Mouse (Mus musculus): Measurements from ENCODE around the gene Nudt16l1.

Gene Nudt16l1

DNA sequence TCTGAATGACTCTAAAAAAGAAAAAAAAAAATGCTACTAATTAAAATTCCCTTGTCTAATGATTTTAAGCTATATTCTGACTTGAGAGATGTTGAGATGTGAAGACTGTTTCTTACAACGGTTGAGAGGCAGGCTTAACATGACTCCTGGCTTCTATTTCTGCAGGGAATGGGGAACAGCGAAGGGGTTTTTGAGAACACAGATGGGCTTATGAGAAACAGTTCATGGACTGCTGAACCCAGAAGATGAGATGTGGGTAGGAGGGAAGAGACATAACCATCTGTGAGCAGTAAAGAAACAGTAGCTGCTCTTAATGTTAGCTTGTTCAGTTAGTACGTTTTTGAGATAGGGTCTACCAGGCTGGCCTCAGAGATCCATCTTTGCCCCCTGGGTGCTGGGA lies 18.0 kb downstream of the Nudt16l1 start:
- in situ Hi-C loops (cut with MboI; ENCODE audit: low sequenced_read_pairs) = no loop called here

DNA sequence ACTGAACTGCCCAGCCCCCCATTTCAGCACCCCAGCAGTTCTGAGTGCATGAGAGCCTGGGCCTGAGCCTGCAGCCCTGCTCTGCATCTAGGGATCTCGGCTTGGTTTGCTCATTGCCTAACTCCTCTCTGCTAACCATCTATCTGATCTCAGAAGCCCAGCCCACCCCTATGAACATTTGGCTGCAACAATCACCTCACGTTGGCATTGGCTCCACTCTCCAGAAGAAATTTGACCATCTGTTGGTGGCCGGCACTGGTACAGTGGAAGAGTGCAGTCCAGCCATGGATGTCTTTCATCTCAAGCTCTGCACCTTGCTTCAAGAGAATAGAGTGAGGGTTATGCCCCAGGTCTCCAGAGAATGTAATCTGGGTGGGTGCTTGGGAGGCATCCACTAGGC lies 18.9 kb downstream of the Nudt16l1 start:
- in situ Hi-C loops (cut with MboI; ENCODE audit: low sequenced_read_pairs) = no loop called here

DNA sequence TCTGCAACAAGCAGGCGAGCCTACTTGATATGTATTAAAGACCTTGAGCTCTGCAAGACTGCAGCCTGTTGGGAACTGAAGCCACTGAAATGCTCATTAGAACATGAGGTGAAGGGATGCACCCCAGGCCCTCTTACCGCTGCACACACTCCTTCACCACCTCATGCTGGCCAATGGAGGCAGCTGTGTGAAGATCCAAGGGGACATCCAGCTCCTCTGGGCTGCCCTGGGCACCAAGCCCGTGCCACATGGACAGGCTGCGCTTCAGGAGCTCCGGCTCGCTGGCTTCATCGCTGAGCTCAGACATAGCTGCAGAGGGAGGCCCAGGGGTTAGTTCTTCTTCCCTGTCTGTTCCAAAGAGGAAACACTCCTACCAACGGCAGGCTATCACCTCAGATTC lies 21.7 kb downstream of the Nudt16l1 start:
- in situ Hi-C loops (cut with MboI; ENCODE audit: low sequenced_read_pairs) = no loop called here

DNA sequence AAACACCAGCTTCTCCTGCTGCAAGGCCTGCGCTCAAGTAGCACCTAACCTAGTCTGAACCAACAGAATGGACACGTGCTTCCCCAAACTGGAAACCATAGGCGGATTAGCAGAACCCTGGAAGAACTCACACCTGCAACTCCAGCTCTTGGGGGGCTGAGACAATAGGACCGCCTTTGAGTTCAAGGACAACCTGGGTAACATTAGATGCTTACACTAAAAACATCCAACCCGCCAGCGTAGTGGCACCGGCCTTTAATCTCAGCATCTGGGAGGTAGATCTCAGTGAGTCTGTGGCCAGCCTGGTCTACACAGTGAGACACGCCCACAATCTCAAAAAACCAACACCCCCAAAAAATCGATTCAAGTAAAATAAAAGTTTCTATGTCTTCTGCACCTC lies 24.8 kb downstream of the Nudt16l1 start:
- in situ Hi-C loops (cut with MboI; ENCODE audit: low sequenced_read_pairs) = no loop called here

DNA sequence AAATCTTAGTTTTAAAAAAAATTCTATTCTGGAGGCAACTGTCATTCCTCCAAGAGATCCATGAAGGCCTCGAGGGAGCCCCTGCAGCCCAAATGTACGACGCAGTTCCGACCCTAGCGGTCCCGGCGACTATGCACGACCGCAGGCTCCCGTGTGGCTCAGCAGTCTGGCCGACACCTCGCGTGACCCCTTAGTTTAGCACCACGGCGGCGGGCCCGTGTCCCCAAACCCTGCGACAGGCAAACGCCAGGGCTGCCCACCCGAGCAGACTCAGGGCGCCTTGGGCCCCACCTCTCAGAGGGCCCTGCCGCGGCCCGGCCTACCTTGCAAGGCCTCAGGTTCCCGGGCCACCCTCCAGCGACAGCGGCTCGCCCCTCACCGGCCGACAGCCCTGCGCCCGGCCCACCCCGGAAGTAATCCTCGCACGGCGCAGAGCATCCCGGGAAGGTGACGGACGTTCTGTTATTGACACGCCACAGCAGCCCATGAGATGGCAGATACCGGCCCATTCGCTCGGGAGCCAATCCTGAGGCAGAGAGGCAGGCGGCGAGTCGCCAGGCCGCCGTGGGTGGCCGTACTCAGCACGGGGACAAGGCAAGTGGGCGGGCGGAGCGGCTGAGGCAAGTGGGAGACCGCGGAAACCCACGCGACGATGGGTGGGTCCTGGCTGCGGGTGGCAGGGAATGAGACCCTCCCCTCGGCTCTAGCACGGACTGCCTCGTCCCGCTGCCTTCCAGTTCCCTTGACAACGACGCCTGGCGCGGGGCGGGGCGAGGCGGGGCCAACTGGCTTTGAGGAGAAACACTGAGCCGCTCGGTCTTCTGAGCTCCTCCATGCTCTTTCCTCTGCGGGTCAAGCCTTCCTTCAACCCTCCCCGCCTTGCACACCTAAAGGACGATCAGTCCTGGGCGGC lies 25.5 kb downstream of the Nudt16l1 start, which contains the start of gene Anks3:
Gene Anks3, minus strand, starts transcription at position 409 of the 913 bp plus-strand sequence.
- in situ Hi-C loops (cut with MboI; ENCODE audit: low sequenced_read_pairs) = no loop called here

DNA sequence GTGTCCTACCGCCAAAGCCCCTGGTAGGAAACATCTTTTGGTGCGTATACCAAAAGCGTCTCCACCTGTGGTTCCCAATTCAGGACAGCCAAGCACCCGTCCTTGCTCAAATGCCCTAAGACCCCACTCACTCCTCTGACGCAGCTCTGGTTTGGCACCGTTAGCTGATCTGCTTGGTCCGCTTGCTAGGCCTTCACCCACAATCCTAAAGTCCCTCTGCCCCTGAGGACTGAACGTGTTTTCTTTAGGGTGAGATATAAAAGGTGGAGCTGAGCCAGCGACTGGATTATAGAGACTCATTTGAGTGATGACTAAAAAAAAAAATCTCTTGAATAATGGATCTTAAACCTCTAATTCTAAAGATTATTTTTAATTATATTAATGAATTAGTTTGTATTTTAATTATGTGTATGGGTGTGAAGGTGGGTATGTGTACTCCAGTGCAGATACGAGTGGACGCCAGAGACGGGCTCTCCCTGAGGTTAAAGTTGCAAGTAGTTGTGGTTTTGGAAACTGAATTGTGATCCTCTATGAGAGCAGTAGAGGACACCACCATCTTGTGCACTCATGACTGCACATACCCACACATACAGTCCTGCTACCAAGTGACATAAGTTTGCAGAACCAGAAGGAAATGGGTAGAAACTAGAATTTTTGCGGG lies 26.3 kb downstream of the Nudt16l1 start:
- in situ Hi-C loops (cut with MboI; ENCODE audit: low sequenced_read_pairs) = no loop called here

DNA sequence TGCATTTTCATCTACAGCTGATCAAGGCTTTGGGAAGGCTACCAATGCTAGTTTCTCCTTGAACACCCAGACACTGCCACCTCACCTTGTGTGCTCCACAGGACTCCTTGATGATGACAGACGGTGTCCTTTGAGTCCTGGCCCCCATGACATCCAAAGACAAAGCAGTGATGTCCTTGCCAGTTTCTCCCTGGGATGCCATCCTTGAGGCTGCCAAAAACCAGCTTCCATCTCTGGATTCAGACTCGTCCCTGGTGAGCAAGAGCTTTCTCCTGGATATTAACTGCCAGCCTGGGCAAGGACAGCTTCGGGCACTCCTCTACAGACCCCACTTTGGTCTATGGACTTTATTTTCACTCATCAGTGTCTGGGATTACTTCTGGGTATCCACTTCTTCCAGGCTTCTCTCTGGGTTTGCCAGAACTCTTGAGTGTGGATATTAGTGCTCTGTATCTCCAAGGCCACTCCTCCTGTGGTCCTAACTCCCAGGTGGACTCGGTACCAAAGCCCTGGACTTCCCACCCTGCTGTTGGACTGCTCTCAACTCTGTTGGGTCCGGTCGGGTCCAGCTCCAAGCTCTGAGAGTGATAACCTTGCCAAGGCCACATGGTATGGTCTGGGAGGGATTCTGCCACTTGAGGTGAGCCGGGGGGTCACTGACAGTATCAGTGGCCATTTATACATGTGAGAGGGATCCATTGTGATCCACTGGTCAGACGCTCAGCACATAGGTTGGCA lies 27.0 kb downstream of the Nudt16l1 start:
- in situ Hi-C loops (cut with MboI; ENCODE audit: low sequenced_read_pairs) = no loop called here

DNA sequence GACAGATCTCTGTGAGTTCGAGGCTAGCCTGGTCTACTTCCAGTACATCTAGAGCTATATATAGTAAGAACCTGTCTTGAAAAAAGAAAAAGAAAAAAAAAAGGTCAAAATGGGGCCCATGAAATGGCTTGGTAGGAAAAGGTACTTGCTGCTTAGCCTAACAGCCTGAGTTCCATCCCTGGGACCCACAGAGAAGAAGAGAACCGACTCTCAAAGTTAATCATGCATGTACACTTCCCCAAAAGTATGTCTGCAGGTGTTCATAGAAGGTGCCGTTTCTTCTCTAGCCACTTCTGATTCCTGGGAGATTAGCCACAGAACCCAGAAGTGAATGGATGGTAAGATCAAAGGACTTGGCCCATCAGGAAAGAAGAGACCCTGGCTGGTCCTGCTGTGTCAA lies 29.9 kb downstream of the Nudt16l1 start:
- in situ Hi-C loops (cut with MboI; ENCODE audit: low sequenced_read_pairs) = no loop called here

DNA sequence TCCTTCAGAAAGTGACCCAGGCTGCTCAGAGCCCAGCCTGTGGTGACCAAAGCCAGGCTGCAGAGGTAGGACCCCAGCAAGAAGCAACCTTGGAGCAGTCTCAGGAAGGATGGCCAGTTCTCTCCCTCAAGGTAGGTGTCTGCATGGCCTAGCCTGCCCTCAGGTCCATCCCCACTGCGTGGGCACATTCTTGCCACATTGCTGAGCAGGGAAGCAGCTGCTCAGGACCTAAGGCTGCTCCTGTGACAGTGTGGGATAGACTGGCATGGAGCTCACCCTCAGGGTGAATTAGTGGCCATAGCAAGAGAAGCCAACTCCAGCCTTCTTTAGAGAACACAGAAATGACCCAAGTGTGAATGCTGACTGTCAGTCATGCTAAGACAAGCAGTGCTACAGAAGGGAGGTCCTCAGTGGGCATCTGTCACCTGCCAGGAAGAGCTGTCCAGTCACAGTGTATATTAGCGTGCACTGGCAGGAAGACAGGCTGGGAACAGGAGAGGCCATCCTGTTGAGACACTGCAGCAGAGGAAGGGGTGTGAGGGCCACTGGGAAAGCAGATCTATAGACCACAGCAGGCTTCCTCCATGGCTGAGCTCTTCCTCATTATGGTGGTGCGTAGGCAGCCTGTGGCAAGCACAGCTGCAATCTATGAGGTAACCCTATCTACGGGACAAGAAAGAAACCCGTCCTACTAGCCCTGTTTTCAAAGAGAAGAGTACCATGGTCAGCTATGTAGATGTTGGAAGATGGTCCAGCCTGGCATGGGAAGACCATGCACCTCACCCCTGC lies 30.7 kb downstream of the Nudt16l1 start:
- in situ Hi-C loops (cut with MboI; ENCODE audit: low sequenced_read_pairs) = no loop called here

DNA sequence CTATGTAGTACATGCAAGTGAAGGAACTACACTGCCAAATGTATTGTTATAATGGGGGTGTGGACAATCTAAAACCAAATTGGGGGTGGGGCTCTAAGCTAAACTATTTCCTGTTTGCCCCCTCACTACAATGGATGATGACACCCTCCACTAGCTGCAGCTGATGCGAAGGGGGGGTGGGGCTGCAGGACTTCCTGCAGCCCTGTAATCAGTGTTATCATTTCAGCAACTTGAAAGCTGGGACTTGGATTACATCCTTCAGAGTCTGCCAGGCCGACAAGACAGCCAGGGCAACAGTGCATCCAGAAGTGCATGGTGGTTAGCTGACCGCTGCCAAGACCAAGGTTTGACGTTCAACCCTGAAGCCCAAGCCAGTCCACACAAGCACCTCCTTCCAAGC lies 33.1 kb downstream of the Nudt16l1 start:
- in situ Hi-C loops (cut with MboI; ENCODE audit: low sequenced_read_pairs) = no loop called here

DNA sequence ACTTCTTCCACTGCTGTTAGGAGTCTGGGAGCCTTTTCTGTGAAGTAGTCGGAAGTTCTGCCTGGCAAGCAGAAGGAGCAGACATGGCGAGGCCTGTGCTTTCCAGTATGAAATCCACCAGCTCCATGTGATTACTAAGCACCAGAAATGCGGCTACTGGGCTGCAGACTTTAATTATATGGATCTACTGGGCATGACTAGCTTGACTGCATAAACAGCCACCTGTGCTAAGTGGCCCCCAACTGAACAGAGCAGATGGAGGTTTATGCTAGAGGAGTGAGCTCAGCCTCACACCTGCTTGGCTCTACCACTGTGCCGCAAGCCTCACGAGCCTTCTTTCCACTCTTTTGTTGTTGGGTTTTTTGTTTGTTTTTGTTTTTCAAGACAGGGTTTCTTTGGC lies 36.0 kb downstream of the Nudt16l1 start:
- in situ Hi-C loops (cut with MboI; ENCODE audit: low sequenced_read_pairs) = no loop called here

DNA sequence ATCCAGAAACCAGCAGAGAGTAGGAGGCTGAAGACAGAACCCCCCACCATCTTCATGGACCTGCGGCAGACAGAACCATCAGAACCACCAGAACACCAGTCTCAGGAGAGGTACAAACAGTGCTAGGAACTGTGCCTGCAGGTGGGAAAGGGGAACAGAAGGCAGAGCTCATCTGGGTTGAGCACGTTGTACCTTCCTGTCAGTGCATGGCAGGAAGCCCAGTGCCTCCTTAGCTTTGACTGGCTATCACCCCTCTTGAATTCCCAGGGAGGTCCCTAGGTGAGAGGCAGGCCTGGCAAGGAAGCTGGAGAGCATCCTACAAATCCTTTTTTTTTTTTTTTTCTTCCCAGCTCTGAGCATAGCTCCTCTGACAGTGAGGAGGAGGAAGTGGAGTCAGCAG lies 37.6 kb downstream of the Nudt16l1 start:
- in situ Hi-C loops (cut with MboI; ENCODE audit: low sequenced_read_pairs) = no loop called here

DNA sequence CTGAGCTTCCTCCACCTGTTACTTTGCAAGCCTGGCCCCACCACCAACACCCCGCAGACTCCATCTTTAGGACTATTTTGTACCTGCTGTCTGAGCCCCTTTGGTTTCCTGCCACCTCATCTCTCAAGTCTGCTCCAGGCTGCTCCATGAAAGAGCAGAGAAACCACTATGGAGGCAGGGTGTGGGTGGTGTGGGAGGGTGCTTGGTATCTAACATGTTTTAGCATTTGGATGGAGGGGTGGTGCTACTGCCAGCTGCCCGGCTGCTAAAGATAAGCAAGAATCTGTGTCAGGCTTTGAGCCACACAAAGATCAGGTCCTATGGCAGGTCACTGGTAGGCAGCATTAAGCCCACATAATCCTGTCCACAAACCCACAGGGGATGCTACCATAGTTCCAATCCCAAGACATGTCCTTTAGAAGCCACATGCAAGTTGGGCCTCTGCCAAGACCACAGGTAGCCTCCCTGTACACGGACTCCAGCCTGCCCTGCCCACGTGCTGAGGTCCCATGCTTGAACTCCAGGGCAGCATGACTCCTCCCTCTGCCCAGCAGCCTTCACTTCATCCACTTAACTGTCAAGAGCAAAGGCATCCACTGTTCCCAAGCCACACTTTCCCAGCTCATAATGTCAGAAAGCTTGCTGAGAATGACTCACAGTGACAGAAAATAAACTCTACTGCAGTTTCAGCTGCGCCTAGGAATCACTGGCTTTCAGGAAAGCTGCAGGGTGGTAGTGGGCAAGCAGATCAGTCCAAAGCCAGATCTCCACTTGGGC lies 39.9 kb downstream of the Nudt16l1 start:
- in situ Hi-C loops (cut with MboI; ENCODE audit: low sequenced_read_pairs) = no loop called here

DNA sequence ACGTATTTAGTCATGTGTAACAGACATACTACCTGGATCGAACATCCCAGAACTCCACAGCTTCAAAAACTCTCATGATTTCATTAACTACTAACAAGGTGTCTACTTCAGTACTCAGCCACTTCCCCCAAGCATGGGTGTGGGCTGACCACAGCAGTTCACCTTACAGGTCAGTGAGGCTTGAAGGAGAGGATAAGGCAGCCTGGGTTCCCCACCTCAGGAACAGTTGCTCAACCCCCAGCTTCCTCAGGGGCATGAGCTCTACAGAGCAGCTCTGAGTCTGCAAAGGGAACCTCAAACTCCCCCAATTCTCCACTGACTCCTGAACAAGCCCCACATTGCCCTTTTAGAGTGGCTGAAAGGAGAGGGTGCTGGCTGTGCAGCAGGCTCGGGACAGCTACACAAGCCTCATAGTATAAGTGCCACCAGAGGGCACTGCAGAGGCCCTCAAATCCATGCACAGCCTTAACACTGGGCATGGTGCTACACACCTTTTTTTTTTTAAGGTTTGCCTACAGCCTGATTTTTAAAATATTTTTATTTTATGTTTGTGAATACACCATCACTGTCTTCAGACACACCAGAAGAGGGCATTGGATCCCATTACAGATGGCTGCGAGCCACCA lies 41.3 kb downstream of the Nudt16l1 start:
- in situ Hi-C loops (cut with MboI; ENCODE audit: low sequenced_read_pairs) = no loop called here

DNA sequence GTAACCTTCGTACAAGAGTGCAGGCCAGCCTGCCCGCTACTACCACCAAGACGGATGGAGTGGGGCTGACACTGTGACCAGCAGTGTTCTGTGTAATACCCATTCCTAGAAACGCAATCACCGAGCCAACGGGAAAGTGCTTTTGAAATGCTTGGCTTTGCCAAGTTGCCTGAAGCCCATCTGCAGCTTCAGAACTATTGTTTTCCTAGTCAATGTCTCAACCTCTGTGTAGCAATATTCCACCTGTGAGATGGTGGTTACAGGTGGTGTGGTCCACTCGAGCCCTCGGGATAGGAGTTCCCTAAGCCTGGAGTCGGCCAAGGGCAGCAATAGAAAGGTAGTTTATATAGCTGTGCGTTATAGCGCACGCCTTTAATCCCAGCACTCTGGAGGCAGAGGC lies 46.2 kb downstream of the Nudt16l1 start:
- in situ Hi-C loops (cut with MboI; ENCODE audit: low sequenced_read_pairs) = no loop called here

All from CH12F3 (cell line).